Mouse (Mus musculus) cerebellum, adult 9-10 months (tissue): ENCODE results near the gene Lipa.

Experiments
- DNase-seq: peaks from one replicate; pipeline ENCODE4 v3.0.0; 2022

The Lipa gene

DNA sequence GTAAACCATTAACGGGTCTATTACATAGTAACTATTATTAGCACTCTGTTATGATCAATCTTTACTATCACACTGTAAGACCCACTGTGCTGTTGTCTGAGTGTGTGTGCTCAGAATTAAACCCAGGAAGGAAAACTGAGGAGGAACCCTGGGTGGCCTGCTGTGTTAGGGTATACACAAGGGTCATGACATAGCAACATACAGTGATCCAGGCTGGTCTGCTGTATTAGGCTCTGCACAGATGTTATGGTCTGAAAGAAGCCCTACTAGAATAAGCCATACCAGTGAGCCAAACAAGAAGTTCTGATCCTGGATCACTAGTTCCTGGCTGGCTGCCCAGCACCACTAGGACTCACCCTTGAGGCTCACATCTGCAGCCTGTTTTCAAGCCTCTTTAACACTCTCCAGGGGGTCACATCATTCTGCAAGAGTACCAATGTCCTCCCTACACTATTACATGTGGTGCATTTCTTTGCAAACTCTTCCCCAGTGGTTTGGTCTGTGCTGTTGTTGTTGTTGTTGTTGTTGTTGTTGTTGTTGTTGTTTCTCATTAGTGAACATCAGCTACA lies 65.7 kb downstream of the Lipa start:
- no peak for DNase-seq

DNA sequence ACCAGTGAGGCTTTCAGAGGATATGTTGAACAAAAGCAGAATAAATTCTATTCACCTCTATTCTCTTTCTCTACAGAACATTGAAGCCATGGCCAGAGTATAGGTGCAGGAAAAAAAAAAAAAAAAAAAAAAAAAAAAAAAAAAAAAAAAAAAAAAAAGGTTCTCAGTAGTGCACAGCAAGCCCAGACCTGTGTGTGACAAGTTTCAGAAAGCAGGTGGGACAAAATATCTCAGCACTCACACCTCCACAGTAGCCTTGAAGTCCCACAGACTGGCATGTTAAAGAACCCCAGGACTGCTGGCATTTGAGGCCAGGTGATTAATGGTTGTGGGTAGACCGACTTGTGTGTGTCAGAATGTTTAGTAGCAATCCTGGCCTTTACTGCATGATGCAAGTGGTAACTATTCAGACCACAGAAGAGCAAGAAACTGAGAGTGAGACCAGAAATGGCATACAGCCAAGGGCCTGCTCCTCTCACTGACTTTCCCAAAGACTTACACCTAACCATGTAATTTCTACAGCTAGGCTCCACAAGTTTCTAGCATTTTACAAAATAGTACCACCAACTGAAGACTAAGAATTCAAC lies 76.4 kb downstream of the Lipa start:
- no peak for DNase-seq

DNA sequence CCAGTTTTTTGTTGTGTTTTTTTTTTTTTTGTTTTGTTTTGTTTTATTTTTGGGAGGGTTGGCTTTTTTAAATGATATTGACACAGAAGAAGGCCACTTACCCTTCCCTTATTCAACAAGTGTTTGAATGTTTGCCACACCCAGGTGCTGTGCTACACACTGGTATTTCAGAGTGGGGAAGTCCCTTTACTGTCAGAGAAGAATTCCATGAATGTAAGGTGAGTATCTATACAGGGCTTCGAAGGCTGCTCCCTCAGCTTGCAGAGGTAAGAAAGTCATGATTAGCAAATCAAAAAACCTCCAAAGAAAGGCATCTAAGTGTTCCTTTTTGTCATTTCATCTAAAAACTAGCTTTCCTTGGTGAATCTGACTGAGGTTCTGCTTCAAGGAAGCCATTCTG lies 78.4 kb downstream of the Lipa start:
- no peak for DNase-seq

DNA sequence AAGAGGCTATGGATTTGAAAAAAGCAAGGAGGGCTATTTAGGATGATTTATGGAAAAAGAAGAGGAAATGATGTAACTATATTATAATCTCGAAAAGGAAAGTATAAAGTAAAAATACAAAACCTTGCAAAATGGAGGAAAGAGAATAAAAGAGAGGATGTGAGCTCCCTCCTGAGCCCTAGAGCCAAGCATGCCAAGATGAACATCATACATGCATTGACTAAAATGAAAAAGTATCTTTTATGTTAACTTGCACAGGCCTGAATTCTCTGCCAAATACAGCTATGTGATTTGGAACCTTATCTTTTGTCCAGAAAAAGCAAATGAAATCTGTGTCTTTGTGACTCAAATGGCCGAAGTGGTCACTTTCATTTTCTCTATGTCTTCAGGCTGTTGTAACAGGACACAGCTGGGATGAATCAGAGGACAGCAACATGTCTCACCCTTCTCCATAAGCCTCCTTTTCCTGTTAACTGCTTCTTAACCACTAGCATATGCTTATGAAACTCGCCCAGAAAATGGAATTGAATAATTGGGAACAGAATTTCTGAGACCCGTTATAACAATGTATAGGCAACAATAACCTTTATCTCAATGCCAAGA lies 81.8 kb downstream of the Lipa start:
- DNase-seq, result no peak

DNA sequence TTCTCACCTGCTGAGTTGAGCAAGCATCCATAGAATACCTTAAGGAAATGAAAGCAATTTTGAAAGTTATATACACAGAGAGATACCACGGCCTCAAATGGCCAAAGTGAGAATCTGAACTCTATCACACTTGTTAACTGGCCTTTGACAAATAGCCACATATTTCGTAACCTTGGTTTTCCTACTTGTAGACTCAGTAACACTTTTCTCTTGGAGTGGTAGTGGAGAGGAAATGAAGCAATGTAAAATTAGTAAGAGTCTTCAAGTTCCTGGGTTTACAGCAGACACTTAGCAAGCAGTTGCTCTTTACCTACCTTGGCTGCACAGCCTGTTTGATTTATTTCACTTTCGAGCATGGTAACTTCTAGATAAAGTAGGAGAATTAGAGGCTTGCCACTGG lies 82.5 kb downstream of the Lipa start:
- no peak for DNase-seq
